Mouse (Mus musculus): ENCODE measurements around the gene Dagla.
A peak's percentile ranks its signal among the peaks of the same experiment; 100 is the strongest.

Dagla gene

DNA sequence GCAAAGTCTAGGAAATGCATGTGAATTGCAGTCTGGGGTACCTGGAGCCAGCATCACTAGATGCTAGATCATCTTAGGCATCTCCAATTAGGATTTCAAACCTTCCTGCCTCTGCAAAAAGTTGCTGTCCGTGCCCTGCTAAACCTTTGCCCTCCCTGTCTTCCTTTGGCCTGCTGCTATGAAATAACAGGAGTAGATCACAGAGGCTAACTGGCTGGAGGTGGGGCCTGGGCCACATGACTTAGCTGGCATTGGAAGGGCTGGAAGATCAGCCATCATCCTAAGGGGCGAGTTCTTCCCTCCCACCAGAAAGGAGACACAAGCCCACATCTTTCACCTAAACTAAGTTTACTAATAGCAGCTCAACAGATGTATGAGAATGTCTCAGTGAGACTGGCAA lies 4.3 kb upstream of the Dagla start:
- no peak for ATAC-seq (ENCODE audit: insufficient number of reproducible peaks, low FRiP score, low TSS enrichment)

DNA sequence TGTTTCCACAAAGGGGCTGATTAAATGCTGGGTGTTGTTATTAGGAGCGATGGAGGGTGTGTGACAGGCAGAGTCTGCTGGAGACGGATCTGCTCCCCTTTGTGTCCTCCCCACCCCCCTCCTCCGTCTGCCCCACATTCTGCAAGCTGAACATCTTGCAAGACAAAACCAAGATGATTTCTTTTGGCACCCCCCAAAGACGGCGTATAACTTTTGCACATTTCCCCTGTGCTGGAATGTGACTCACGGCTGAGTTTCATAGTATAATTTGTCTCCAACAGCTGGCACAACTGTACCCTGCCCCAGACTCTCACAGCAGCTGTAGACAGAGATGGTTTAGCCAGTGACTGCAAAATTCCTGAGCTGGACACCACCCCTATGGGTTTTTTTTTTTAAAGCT lies 3.3 kb upstream of the Dagla start:
- ATAC-seq (ENCODE audit: insufficient number of reproducible peaks, low FRiP score, low TSS enrichment) = no peak

DNA sequence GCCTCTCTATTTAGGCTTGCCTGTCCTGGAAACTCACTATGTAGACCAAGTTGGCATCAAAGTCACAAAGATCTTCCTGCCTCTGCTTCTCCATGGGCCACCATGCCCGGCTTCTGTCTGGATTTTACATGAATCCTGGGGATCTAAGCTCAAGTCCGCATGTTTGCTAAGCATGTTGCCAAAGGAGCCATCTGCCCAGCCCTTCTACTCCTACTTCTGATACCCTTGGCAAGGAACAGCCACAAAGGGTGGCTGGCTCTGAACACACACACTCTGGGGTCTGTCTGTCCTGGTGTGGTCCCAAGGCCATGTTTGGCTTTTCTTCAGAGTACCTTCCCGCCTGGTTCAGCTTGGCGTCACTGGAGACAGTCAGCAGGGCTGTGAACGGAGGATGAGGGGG lies 2.7 kb upstream of the Dagla start:
- ATAC-seq (ENCODE audit: insufficient number of reproducible peaks, low FRiP score, low TSS enrichment) = no peak

DNA sequence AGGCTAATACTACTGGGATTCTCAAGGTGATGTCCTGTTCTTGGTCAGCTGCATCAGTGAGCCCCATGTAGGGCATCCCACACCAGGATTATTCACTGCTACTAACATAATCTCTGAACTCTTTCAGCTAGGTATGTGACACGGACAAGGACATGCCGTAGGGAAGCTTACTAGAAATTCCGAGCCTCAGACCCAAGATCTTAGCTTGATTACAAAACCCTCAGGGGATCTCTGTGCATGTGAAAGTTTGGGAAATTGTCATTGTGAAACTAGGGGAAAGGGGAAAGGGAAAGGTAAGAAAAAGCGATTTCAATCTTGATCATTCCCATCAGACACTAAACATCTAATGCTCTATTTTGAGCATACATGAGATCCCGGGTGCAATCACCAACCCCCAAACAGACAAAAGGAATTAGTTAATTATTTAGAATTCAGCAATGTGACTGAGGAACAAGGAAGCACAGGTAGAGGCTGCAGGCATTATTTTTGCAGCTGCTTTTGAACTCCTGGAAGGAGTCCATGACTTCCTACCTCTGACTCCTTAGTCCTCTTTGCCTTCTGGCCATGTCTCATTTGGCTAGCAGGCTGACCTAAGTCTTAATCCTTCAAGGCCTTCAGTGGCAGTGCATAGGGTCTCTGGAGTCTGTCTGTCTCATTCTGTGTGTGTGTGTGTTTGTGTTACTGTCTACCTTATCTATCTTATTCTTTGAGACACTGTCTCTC lies 2.0 kb upstream of the Dagla start:
- no peak for ATAC-seq (ENCODE audit: insufficient number of reproducible peaks, low FRiP score, low TSS enrichment)

DNA sequence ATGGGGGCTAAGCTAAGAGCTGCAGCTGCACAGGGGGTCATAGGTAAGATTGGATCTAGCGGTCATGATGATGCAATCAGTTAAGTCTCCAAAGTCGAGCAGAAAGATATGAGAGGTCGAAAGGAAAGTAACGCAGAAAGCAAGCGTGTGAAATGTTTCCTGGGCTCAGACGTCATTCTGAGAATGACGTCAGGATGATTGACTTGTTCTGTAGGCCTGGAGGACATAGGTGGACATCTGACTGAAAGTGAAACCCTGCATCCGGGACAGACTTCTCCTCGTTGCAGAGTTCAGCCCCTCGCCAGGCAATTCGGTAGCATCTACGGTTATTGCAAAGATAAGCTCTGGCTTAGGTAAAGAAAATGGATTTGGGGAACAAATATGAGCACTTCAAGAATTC lies 963 bp upstream of the Dagla start:
- no peak for ATAC-seq (ENCODE audit: insufficient number of reproducible peaks, low FRiP score, low TSS enrichment)

DNA sequence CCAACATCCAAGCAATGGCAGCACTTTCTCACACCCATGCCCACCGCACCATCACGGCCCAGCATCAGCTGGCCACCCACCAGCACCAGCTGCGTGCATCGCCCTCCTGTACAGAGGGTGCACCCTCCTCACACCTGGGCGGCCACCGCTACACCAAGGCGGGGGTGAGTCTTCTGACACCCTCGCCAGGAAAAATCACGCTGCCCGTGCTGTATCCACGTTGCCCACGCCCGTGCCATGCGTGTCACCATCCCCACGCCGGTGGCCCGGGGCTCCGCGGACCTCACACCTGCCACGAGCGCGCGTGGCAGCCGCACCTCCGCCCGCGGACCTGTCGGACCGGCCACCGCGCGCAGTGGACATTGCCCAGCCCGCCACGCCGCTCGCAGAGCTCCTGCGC lies 282 bp downstream of the Dagla start:
- ATAC-seq (ENCODE audit: insufficient number of reproducible peaks, low FRiP score, low TSS enrichment) = 0 out of 2 replicates have a peak, but pooled peaks have one; percentile 4

DNA sequence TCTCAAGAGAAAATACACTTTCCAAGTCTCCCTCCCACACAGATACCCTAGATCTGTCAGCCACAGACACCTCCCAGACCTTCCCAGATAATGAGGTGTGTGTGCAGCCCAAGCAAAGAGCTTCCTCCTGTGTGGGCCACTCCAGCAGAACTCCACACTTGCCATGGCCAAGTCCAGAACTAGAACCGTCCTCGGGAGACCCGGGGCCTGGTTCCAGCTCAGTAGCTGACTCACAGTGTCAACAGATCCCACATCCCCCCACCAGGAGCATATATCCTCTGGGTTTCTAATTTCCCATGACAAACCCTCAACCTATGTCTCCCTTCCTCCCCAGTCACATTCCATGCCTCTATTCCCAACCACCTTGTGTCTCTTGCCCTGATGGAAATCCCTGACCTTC lies 1.8 kb downstream of the Dagla start:
- no peak for ATAC-seq (ENCODE audit: insufficient number of reproducible peaks, low FRiP score, low TSS enrichment)

DNA sequence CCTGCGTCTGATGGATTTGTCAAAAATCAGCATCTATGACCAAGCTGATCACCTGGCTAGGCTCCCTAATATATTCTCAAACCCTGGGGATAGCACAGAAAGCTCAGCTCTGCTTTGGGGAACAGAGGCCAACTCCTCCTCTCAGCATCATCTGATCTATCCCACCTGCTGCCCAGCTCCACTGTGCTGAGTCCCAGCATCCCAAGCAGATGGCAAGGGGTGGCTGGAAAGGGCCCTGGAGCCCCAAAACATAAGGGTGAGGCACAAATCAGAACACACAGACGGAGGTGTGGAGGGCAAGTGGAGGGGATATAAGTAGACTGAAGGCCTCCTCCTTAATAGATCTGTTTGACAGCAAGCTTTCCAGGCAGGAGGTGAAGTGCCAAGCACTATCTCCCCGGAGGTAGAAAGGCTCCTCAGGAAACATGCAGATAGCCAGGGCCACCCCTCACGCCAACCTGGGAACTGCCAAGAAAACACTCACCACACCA lies 2.8 kb downstream of the Dagla start:
- ATAC-seq (ENCODE audit: insufficient number of reproducible peaks, low FRiP score, low TSS enrichment) = no peak

DNA sequence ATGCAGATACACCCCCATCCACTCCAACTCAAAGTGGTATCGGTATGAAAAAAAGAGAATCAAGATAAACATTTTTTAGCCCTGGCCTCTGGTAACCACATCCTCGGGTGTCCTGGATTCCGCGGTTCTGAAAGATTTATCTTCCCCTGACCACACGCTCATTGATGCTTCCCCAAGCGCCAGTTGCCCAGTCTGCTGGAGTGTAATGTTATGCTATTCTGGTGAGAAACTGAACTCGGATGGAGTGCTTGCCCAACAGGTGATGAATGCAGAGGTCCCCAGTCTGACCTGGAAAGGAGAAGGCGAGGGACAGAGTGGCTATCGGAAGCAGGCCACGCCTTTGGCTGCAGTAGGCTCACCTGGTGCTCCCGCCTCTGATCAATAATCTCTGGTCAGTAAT lies 3.4 kb downstream of the Dagla start:
- ATAC-seq (ENCODE audit: insufficient number of reproducible peaks, low FRiP score, low TSS enrichment) = no peak

DNA sequence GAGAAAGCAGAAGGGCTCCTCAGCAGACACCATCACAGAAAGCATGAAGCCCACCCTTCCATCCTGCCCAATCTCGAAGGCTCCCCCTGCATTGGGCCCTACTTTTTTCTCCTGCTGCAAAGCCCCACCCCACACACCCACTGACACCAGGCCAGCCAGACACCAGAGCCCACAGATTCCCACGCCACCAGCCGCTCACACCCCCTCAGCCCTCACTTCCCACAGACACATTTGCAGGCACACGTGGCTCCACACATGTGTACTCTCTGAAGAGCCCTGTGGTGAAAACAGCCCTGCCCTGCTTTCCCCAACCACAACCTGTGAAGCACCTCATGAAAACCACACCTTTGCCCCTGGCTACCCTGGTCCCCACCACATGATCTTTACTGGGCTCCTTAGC lies 3.9 kb downstream of the Dagla start:
- ATAC-seq (ENCODE audit: insufficient number of reproducible peaks, low FRiP score, low TSS enrichment) = no peak

DNA sequence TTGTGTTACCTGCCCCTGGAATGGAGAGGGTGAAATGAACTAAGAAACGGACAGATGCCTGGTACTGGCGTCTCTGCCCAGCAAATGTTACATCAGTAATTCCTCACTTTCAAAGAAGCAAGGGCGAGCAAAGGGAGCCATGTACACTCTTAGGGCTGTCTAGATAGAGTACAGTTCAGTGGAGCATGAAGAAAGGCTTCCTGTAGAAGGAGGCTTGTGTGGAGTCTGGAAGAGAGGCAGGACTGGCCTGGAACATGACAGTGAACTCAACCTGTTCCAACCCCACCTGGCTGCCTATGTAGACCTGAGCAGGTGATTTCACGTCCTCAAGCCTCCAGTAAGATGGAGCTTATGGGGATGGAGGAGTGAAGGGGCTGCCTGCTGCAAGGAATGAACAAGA lies 6.4 kb downstream of the Dagla start:
- no peak for ATAC-seq (ENCODE audit: insufficient number of reproducible peaks, low FRiP score, low TSS enrichment)

DNA sequence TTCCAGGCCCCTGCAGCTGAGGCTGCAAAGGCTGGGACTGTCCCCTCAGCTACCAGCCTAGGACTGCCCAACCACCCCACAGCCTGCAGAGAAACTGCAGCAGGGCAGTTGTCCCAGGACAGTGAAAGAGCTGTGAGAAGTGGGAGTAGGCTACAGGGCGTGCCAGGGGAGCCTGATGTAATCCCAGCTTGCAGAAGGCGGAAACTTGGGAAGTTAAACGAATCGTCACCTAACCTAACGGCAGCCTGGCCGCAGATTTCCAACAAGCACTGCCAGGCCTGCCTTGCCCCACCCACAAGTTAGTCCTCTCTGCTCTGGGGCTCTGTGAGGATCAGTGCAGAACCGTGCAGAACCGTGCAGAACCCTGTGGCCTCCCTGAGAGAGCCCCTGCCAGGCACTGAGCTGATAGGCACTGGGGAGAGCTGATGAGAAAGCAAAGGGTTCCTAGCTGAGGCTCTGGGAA lies 7.6 kb downstream of the Dagla start:
- no peak for ATAC-seq (ENCODE audit: insufficient number of reproducible peaks, low FRiP score, low TSS enrichment)

DNA sequence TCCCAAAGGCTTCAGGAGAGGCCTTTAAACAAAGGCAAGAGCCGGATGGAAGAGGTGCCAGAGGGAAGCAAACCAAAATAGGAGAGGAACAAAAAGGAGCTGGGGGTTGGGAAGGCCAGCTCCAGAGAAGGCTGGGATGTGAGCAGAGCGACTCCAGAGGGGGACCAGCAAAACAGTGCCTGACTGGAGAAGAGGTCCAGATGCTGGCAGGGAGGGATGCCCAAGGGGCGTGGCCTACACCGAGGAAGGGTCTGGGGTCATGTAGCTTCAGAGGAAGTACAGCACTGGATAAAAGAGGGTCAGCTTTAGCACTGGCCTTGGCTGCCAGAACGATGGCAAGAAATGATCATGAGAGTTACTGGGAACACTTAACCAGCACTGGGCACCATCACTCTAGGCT lies 8.4 kb downstream of the Dagla start:
- no peak for ATAC-seq (ENCODE audit: insufficient number of reproducible peaks, low FRiP score, low TSS enrichment)

DNA sequence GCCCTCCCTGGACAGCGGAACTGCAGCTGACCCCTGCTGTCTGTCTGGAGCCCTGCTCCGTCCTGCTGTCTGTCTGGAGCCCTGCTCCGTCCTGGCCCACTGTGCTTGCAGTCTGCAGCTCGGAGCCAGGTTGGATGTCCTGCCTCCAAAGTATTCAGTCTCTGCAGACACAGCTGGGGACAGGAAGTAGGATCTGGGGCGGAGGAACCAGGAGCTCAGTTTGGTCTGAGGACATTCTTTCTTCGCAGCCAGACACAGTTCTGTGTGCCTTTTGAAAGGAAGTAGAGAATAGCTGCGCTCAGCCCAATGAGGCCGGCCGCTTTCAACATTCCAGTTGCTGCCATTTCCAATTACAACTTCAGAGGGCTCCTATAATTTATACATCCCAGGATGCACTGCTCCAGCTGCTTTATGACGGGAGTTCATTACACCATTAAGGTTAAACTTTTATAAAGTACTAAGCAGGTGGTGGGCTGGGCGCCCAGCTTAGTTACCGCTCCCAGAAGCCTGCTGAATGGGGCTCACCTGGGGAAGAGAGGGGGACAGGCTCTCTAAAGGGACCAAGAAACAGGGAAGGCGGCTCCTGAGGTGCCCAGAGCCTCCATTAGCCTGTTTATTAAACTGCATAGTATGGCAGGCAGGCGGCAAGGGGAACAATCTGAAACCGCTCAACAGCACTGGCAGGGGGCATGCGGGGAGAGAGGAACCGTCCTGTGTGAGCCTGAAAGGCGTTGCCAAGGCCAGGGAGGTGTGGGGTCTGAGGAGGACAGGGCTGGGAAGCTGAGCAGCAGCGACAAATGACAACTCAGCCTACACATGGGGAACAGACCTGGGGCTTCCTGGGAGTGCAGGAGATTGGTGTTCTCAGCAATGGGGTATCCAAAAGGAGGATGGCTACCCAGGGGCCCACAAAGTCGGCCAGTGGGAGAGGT lies 9.8 kb downstream of the Dagla start:
- no peak for ATAC-seq (ENCODE audit: insufficient number of reproducible peaks, low FRiP score, low TSS enrichment)

DNA sequence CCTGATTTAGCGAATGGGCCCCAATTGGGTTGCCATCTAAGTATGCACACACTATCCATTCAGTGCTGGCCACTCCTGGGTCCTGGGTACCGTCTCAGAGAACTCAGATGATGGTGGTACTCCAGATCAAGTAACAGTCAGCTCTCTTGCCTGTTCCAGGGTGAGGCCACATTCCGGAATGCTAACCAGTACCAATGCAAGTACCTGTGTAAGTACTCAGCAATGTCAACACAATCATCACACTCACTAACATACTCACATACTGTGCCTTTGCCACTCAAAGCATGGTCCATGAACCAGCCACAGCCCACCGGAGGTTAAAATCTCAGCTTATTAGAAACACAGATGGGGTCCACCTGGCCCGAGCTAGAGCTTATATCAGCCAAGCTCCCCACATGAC lies 10.7 kb downstream of the Dagla start:
- no peak for ATAC-seq (ENCODE audit: insufficient number of reproducible peaks, low FRiP score, low TSS enrichment)

DNA sequence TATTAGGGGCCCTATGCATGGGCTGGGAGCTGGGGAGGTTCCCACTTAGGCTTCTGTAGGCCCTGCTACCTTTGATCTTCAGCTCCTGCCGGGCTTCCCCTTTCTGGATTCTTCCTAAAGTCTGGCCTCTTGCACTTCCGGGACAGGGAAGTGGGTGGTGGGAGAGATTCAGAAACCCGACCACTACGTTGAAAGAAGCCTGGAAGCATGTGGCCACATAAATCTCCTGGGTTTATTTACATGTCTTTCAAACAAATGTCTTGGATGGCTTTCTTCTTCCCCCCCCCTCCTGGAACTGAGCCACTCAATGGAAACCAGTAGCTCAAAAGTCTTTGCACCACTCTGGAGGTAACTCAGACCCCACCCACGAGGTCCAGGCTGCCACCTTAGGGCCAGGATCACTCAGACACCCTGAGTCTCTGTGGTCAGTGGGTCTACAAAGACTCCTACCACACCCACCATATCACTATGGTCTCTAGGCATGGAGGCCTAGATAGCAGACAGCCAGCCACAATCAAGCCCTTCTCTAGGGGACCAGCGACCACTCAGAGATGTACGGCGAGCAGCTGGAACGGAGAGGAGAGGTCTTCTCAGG lies 12.7 kb downstream of the Dagla start:
- no peak for ATAC-seq (ENCODE audit: insufficient number of reproducible peaks, low FRiP score, low TSS enrichment)

DNA sequence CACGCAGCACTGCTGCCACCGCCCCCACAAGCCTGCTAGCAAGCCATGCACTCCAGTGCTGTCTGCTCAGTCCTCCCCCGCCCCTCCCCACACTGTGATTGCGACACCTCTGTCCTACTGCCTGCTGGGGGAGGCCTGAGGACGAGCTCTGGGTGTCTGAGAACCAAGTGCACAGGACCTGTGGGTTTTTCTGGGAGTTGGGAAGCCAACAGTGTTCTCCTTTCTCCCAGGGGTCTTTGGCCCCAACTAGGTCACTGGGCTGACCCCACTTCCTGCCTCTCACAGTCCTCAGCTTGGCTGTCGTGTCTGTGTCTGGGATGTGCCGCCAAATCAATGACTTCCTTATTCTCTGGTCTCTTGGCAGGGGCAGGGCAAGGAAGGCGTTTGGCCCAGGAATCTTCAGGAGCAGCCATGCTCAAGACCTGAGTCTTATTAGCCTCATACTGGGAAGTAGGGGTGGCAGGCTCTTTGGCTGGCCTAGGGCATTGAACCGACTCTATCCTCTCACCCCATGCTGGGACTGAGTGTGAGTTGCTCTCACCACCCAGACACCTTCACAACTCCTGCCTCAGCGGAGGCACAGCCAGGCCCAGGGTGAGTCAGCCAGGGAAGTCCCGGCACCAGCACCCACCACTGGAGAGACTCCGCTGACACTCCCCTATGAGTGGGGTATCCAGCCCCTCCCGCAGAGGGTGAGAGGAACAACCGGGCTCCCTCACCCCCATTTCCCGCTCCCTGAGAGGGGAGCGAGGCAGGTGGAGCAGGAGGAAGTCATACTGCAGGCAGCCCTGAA lies 14.3 kb downstream of the Dagla start:
- ATAC-seq (ENCODE audit: insufficient number of reproducible peaks, low FRiP score, low TSS enrichment) = no peak

DNA sequence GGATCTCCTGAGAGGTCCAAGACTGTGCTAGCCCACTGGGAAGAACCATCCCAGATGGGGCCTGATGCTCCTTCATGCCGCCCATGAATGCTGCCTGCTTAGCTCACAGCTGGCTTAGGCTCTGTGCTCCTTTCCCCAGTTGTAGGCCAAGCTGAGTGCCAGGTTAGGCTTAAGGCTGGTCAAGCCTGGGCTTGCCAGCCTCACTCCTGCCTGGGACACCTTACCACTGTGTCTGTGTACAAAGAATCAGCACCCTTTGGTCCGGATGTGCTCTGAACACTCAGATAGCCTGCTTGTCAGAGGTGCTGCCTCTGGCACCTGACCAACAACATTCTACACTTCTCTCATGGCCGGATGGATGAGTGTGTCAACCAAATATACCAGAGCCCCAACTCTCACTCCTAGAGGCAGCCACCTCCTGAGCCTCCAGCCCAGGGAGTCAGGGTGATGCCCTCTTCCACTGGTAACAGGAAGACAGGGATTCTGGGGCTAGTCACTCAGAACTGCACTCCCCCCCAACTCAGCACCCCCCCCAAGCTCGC lies 15.0 kb downstream of the Dagla start:
- ATAC-seq (ENCODE audit: insufficient number of reproducible peaks, low FRiP score, low TSS enrichment) = no peak

DNA sequence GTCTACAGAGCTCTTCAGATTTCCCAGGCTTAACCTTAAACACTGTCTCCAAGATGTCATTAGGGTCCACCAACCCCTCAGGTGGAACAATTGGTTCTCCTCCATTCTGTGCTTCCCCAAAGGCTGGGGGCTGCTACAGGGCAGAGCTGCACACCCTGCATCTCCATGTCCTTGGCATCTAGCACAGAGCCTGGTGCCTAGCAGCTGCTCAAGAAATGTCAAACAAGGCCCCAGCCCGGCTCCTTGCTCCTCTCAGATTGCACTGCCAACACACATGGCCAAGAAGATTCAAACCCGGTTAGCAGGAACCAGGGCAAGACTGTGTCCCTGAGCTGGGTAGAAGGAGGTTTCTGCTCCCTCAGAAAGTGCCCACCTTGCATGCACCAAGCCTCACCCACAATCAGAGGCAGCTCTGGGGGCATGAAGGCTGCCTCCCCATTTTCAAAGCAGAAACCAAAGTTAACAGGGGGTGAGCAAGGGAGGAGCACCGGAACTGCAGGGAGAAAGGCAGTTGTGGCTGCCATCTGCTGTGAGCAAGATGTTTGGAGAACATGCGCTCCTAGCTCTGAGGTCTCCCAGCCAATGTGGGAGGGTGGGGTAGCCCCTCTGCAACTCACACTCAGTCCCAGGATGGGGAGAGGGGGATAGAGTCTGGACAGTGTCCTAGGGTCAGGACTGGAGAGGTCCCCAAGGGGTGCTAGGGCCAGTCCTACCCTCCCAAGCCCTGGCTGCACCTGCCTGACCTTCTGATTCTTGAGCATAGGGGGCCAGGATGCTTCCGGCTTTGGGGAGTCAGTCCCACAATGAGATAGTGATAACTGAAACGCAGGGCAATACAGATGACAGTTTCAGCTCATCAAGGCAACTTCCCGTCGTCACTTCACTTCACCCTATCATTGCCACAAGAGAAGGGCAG lies 16.3 kb downstream of the Dagla start:
- ATAC-seq (ENCODE audit: insufficient number of reproducible peaks, low FRiP score, low TSS enrichment) = no peak
